Mouse (Mus musculus) hindbrain, embryonic 10.5 days (tissue): ENCODE data around the gene Zhx3. TPM values are rescaled to one million over a fixed set of nuclear protein-coding genes. Genes with fewer than 3 reads are reported as not detected.

Experiments
- polyA plus RNA-seq: library from polyadenylated mRNA; unstranded; fragments of >200 nt; fragmentation: Nextera tagmentation; extraction: Ambion mirVana; gene quantifications from 2 replicates; pipeline ENCODE4 v1.2.1, GENCODE M21; 2016

The Zhx3 gene
- polyA plus RNA-seq, 1 experiment from 2014 or later = 7.6 TPM

Other genes with a start within 250 kb of the Zhx3 start
- gene Top1, start 227.1 kb downstream of the Zhx3 start, polyA plus RNA-seq = 79.4 and 105 TPM in 2 replicates
- gene Plcg1, start 141.7 kb downstream of the Zhx3 start, polyA plus RNA-seq = 65.1 and 78.0 TPM in 2 replicates
- 0.52 and 1.1 TPM in 2 replicates for gene Lpin3, start 7.7 kb upstream of the Zhx3 start, polyA plus RNA-seq
- 2.6 and 3.4 TPM in 2 replicates for gene Emilin3, start 39.3 kb upstream of the Zhx3 start, polyA plus RNA-seq
- 25.9 and 29.5 TPM in 2 replicates for gene Chd6, start 236.1 kb upstream of the Zhx3 start, polyA plus RNA-seq